Comparison of ENCODE assay signal across 20 mouse cellular contexts in genomic region chr9:43813156-43813555, GRCm38 (mm10).
DNase-seq lines count a peak whose midpoint lies in the region; TF ChIP-seq lines count a peak whose summit lies in the region.
"Had no signal": no experiment of that assay in that cellular context is flagged by ENCODE, and none has a peak within 500 bp of the region (broad histone marks: within the 10 kb centered on the region; RNA-seq: fewer than 3 reads in every experiment).

No protein-coding gene starts in this region.

- peak; percentile 81 for DNase-seq in adrenal gland, adult 2 months
- DNase-seq in adrenal gland, postnatal 10 days: no peak
- DNase-seq in liver, adult 2 months (ENCODE audit: extremely low read depth, low read depth, low spot score): peak; percentile 97
- no peak for DNase-seq in liver
- peak; percentile 24 to 68 for DNase-seq in adrenal gland, postnatal 36 days
- DNase-seq in lung, postnatal 36 days: no peak
- DNase-seq: cerebellum, adult 18-20 months; cerebellum, adult 9-10 months; cerebellum, postnatal 14 days; forebrain, postnatal 0 days; gastrocnemius, adult 2 months; gastrocnemius, postnatal 14 days; heart, adult 18-20 months; heart, postnatal 10 days; heart, postnatal 36 days had no signal

- H3K4me3 ChIP-seq in liver, adult 2 months (ENCODE audit: insufficient read depth, low read depth, low read length): no peak overlapping the region
- H3K4me3 ChIP-seq: gastrocnemius, adult 2 months; heart, embryonic 12.5 days; heart, embryonic 15.5 days; hindbrain, embryonic 10.5 days; hindbrain, embryonic 13.5 days; intestine, embryonic 15.5 days had no signal

- H3K9ac ChIP-seq in liver, adult 2 months (ENCODE audit: low read depth, low read length): no peak overlapping the region
- H3K9ac ChIP-seq: forebrain, postnatal 0 days; heart, embryonic 12.5 days; heart, embryonic 15.5 days; hindbrain, embryonic 13.5 days; intestine, embryonic 15.5 days had no signal

- no peaks in the 10 kb centered on the region for H3K79me2 ChIP-seq in liver, adult 2 months (ENCODE audit: control insufficient read depth, insufficient read depth, low read length)

- H3K27ac ChIP-seq in liver, adult 2 months (replicated peaks; ENCODE audit: insufficient read depth, low read depth, low read length): no peak overlapping the region
- H3K27ac ChIP-seq: gastrocnemius, adult 2 months; heart, embryonic 15.5 days; hindbrain, embryonic 10.5 days; hindbrain, embryonic 13.5 days; intestine, embryonic 15.5 days had no signal

- WGBS in liver, adult 2 months: 15% methylated on average over 2 of the region's 2 CpGs

- no peaks in the 10 kb centered on the region for H3K27me3 ChIP-seq in liver, adult 2 months (ENCODE audit: control insufficient read depth, insufficient read depth, low read length)
- H3K27me3 ChIP-seq: heart, embryonic 15.5 days; hindbrain, embryonic 13.5 days; intestine, embryonic 15.5 days had no signal

- H3K36me3 ChIP-seq in liver, adult 2 months (ENCODE audit: control insufficient read depth, insufficient read depth, low read length): no peaks in the 10 kb centered on the region
- H3K36me3 ChIP-seq: heart, embryonic 12.5 days; heart, embryonic 15.5 days; hindbrain, embryonic 10.5 days; hindbrain, embryonic 13.5 days; intestine, embryonic 15.5 days had no signal

- H3K4me1 ChIP-seq in liver, adult 2 months (ENCODE audit: control insufficient read depth, insufficient read depth, low read length): peaks cover 6% of the 10 kb centered on the region
- H3K4me1 ChIP-seq: heart, embryonic 12.5 days; heart, embryonic 15.5 days had no signal

- no peak for TF ChIP-seq CTCF in liver, adult 2 months (IDR thresholded peaks at IDR 0.05; ENCODE audit: low read depth, low read length)

- TF ChIP-seq POLR2A in liver, adult 2 months (IDR thresholded peaks at IDR 0.05; ENCODE audit: extremely low read depth, insufficient read depth, low read length): no peak

Comparison
In these comparisons a context has a peak if more than half of its experiments do, and no peak if none do; other contexts are left out.
1. DNase-seq: peak in adrenal gland, adult 2 months (single experiment), liver, adult 2 months (single experiment) and adrenal gland, postnatal 36 days (2 of 2); none in adrenal gland, postnatal 10 days (single experiment), liver (single experiment) and lung, postnatal 36 days (single experiment).